ENCODE assay signal across 9 mouse cellular contexts in genomic region chr2:173479050-173479449, GRCm38 (mm10). TPM values are rescaled to one million over a fixed set of nuclear protein-coding genes. Genes with fewer than 3 reads are reported as not detected.
"Had no signal": no experiment of that assay in that cellular context is flagged by ENCODE, and none has a peak within 500 bp of the region (broad histone marks: within the 10 kb centered on the region; RNA-seq: fewer than 3 reads in every experiment).

No protein-coding gene starts in this region.

- DNase-seq: kidney, adult 9 months; lung, postnatal 14 days; right cerebral cortex, postnatal 14 days; thymus, adult 18-20 months; thymus, postnatal 14 days had no signal

RNA-seq across cellular contexts. Expression of gene 1700021F07Rik, which starts 43.3 kb away (rescaled TPM):
- total RNA-seq: layer of hippocampus, adult 2 months; layer of hippocampus, postnatal 10 days; left cerebral cortex, postnatal 36 days; monocyte, adult 5-6 weeks had no signal
